Mouse (Mus musculus) liver, embryonic 12.5 days (tissue): ENCODE data around the gene Zeb2. TPM values are rescaled to one million over a fixed set of nuclear protein-coding genes. Genes with fewer than 3 reads are reported as not detected.

ENCODE experiments used
- ATAC-seq: fragments of 200-750 bp; cut with Nextera tagmentation; 2 replicates; pipeline ENCODE4 v1.8.0; 2017; ENCODE audit warnings: moderate number of reproducible peaks, mild to moderate bottlenecking, moderate library complexity
- H3K27ac ChIP-seq: fragments of 300-500 bp; sonication (generic); 2 replicates; pipeline ENCODE4 v1.5.1; 2016; ENCODE audit warnings: mild to moderate bottlenecking
- H3K27me3 ChIP-seq: fragments of 300-500 bp; sonication (generic); replicated peaks from 2 replicates; pipeline ENCODE4 v1.6.1; 2016; ENCODE audit warnings: mild to moderate bottlenecking, moderate library complexity
- H3K36me3 ChIP-seq: fragments of 300-500 bp; sonication (generic); 2 replicates; pipeline ENCODE4 v1.6.1; 2016; ENCODE audit warnings: mild to moderate bottlenecking, moderate library complexity
- H3K4me1 ChIP-seq: fragments of 300-500 bp; sonication (generic); 2 replicates; pipeline ENCODE4 v1.6.1; 2016
- H3K4me2 ChIP-seq: fragments of 300-500 bp; sonication (generic); 2 replicates; pipeline ENCODE4 v1.6.1; 2016; ENCODE audit warnings: mild to moderate bottlenecking, moderate library complexity
- H3K4me3 ChIP-seq: fragments of 300-500 bp; sonication (generic); 2 replicates; pipeline ENCODE4 v1.5.1; 2016; ENCODE audit warnings: mild to moderate bottlenecking, moderate library complexity
- H3K9ac ChIP-seq: fragments of 300-500 bp; sonication (generic); 2 replicates; pipeline ENCODE4 v1.6.1; 2016; ENCODE audit warnings: mild to moderate bottlenecking, moderate library complexity
- H3K9me3 ChIP-seq: fragments of 300-500 bp; sonication (generic); replicated peaks from 2 replicates; pipeline ENCODE4 v1.6.1; 2016; ENCODE audit warnings: mild to moderate bottlenecking, moderate library complexity
- WGBS: fragments of 180-500 bp; shearing (Covaris S2); methylation state at CpG from one replicate; pipeline ENCODE4 v1.1.7; 2016; ENCODE audit not compliant: insufficient replicate concordance; 5-methylcytosine and 5-hydroxymethylcytosine counted together
- polyA plus RNA-seq: library from polyadenylated mRNA; unstranded; fragments of >200 nt; fragmentation: Nextera tagmentation; extraction: Ambion mirVana; gene quantifications from 2 replicates; pipeline ENCODE4 v1.2.1, GENCODE M21; 2016

The Zeb2 gene
- polyA plus RNA-seq, 1 experiment from 2014 or later, result 22.1 TPM

DNA sequence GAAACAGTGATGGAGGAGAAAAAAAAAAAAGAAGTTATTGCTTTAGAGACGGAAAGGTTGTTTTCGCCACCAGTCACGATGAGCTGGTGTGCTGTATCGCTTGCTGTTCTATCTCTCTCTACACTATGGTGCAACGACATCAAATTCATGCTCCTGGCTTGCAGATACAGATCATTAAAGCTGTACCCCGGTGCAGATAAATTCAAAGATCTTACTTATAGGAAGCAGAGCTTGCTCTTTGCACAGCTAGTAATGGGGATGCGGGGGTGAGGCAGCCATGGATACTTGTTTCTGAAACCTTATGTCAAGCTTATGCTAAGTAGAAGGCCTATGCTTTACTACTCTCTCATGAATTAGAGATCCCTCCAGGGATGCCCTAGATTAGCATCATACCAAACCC is 23.7 kb downstream of the Zeb2 start:
- Histone ChIP-seq H3K4me3 (no peak overlapping the region), H3K27ac (no peak overlapping the region), H3K9ac (no peak overlapping the region), H3K36me3 (peaks cover 60% of the 10 kb centered on the region), H3K4me1 (peaks cover 42% of the 10 kb centered on the region), H3K9me3 (no peaks in the 10 kb centered on the region), H3K27me3 (no peaks in the 10 kb centered on the region), H3K4me2 (no peak overlapping the region)
- ATAC-seq, result no peak
- WGBS, result 87% methylated on average over 7 of the region's 7 CpGs

DNA sequence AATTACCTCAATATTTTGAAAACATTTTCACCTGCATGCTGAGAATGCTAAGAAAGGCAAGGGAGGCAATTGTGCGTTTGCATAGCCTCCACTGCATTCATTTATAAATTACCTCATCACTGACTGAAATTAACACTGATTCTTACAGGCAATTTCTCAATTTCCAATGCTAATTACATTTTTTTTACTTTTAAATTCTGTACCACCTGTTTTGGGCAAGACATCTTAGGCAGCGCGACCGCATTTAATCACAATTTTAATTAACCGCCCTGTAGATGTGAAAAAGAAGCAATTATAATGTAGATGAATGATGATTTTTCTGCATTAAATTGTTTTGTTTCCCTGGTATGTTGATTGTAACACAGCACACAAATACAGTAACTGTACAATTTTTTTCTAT is 24.5 kb downstream of the Zeb2 start:
- Histone ChIP-seq H3K4me1 (peaks cover 44% of the 10 kb centered on the region), H3K4me3 (no peak overlapping the region)

DNA sequence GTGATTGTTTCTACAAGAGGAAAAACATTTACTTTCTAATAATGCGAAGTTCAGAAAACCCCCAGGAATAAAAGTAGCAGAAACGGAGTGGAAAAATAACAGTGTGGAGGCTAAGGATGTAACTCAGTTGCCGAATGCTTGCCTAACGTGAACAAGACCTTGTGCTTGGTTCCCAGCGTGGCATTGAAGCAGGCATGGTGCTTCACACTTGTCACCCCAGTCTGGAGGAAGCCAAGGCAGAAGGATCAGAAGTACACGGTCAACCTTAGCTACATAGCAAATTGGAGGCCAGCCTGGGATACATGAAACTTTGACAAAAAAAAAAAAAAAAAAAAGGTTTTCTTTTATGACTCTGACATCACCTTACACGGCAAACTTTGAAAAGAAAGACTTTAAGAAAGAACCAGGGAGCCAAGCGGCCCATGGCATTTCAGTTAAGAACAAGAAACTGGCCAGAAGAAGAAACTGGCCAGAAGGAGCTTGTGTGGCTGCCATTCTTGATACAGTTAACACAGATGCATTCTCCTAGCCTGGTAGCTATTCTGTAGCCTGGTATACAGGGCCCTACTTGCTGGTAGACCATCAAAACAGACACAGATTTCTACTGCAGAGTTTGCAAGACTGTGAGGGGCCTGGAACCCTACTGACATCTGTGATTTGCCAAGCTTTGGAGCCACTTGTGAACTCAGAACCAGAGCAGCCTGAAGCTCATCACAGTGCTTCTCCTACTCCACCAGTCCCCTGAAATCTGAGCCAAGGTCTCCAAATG is 26.5 kb downstream of the Zeb2 start:
- Histone ChIP-seq H3K36me3 (peaks cover 58% of the 10 kb centered on the region), H3K4me3 (no peak overlapping the region), H3K4me2 (no peak overlapping the region), H3K27me3 (no peaks in the 10 kb centered on the region), H3K9me3 (no peaks in the 10 kb centered on the region), H3K4me1 (peaks cover 49% of the 10 kb centered on the region), H3K9ac (no peak overlapping the region), H3K27ac (no peak overlapping the region)
- whole genome bisulfite sequencing, result 84% methylated on average over 8 of the region's 8 CpGs
- no peak for ATAC-seq

More for the DNA sequence above, 24.5 kb downstream of the Zeb2 start:
- no peak for ATAC-seq
- 93% methylated on average over 5 of the region's 5 CpGs for WGBS
- Histone ChIP-seq H3K9me3 (no peaks in the 10 kb centered on the region), H3K9ac (no peak overlapping the region), H3K4me2 (no peak overlapping the region), H3K27me3 (no peaks in the 10 kb centered on the region), H3K27ac (no peak overlapping the region), H3K36me3 (peaks cover 62% of the 10 kb centered on the region)

DNA sequence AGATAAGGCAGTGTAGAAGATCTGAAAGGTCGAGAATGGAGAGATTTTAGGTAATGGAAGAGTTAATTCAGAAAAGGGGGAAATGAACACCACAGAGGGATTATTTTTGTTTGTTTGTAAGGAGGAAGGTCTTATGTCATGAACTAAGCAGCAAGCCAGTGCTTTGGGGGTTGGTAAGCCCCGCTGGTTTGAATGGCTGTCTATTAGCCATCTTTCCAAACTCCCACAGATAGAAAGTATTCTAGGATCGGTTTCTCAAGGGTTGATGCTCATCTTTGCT is 28.0 kb downstream of the Zeb2 start:
- ATAC-seq, result no peak
- Histone ChIP-seq H3K4me2 (no peak overlapping the region), H3K4me1 (peaks cover 50% of the 10 kb centered on the region), H3K9me3 (no peaks in the 10 kb centered on the region), H3K4me3 (no peak overlapping the region), H3K27ac (no peak overlapping the region), H3K27me3 (no peaks in the 10 kb centered on the region), H3K9ac (no peak overlapping the region), H3K36me3 (peaks cover 49% of the 10 kb centered on the region)
- WGBS, result 54% methylated on average over 3 of the region's 3 CpGs

DNA sequence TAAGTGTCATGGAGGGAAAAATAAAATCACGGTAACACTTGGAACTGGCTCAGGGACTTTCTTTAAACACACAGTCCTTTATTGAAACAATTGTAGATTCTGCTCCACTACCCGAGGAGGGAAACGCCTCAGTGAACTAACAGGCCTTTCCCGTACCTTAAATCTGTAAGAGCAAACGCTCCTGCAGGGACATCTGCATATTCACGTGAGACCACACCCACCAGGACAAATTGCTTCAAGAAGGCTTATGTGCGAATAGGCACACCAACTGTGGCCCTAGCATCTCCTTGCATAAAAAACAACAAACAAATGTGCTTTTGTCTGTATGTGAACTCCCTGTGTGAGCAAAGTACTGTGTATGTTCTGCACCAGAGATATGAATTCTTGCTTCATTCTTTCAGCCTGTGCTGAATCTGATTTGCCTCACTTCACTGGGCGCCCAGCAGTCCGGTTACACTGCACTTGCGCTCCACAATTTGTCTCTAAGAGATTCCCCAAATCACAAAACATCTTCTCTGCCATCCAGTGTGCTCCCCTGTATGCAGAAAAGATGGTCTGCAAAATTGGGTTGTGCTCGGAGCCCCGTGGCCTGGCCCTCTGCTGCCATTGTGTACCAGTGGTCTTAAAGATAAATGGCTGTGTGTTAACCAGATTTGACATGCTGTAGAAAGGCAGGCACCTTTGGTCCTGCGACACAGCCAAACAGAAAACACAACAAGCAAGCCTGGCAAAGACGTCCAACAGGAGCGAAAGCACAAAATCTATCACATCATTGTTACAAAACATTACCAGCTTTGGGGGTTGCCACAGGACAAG is 28.6 kb downstream of the Zeb2 start:
- Histone ChIP-seq H3K4me1 (peaks cover 52% of the 10 kb centered on the region), H3K4me3 (no peak overlapping the region), H3K9ac (no peak overlapping the region), H3K27me3 (no peaks in the 10 kb centered on the region), H3K4me2 (no peak overlapping the region), H3K36me3 (peaks cover 46% of the 10 kb centered on the region), H3K27ac (no peak overlapping the region), H3K9me3 (no peaks in the 10 kb centered on the region)
- 66% methylated on average over 15 of the region's 15 CpGs for WGBS
- ATAC-seq, result no peak

DNA sequence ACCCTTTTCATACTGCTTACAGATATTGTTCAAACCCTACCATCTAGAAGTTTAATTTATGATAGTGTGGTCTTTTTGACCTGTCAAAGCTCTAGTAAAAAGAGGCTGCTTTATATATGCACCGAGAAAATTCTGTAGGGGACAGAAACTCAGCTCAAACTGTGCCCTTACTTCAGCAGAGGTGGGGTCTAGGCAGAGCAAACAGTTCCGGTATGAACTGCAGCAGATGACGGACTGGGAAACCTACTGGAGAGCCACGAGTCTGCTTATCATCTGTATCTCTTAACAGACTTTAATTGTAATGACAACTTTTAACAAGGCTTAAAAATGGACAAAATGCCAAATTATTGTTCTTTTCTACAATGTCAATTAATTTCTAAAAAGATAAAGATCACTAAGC is 30.0 kb downstream of the Zeb2 start:
- peaks cover 46% of the 10 kb centered on the region for H3K36me3 ChIP-seq
- no peak overlapping the region for H3K4me3 ChIP-seq
- H3K4me2 ChIP-seq, result no peak overlapping the region
- no peak overlapping the region for H3K27ac ChIP-seq
- no peak for ATAC-seq
- H3K4me1 ChIP-seq, result peaks cover 54% of the 10 kb centered on the region
- 37% methylated on average over 4 of the region's 4 CpGs for WGBS
- H3K9ac ChIP-seq, result no peak overlapping the region
- H3K27me3 ChIP-seq, result no peaks in the 10 kb centered on the region
- no peaks in the 10 kb centered on the region for H3K9me3 ChIP-seq

DNA sequence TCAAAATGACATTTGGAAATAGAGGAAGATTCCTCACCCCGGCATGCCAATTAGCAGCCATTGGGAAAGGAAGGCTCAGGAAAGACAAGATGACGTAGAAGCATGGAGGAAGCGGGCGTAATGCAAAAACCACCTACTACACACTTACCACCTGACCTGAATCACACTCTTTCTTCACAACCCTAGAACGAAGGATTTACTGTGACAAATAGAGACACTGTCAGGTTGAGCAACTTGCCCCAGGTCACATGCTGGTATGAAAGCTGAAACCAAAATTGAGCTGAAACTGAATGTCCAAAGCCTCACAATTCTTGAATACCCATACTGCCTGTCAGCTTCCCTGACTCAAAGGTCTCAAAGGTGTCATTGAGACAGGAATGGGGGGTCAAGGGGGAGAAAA is 31.5 kb downstream of the Zeb2 start:
- Histone ChIP-seq H3K9ac (no peak overlapping the region), H3K4me1 (peaks cover 67% of the 10 kb centered on the region), H3K4me2 (no peak overlapping the region), H3K9me3 (no peaks in the 10 kb centered on the region), H3K27ac (no peak overlapping the region), H3K4me3 (no peak overlapping the region), H3K36me3 (peaks cover 36% of the 10 kb centered on the region), H3K27me3 (no peaks in the 10 kb centered on the region)
- ATAC-seq, result no peak
- 87% methylated on average over 5 of the region's 5 CpGs for WGBS

DNA sequence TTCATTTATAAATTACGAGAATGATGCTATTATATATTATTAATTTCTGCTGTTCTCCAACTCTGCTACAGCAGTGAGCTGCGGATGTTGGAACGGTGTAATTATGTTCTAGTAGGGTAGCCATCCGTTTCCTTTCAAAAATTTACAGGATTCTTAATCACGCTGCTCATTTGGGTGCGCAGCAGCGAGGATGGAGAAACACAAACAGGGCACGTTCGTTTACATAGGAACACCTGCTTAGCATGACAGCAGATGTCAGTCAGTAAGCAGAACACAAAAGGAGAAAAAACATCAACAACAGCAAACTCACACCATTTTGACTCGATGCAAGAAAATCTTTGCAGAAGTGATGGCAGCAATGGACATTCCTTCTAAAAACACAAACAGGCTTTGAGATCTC is 34.2 kb downstream of the Zeb2 start:
- no peak overlapping the region for H3K27ac ChIP-seq
- no peak overlapping the region for H3K9ac ChIP-seq
- no peak overlapping the region for H3K4me2 ChIP-seq
- no peaks in the 10 kb centered on the region for H3K9me3 ChIP-seq
- peaks cover 65% of the 10 kb centered on the region for H3K4me1 ChIP-seq
- H3K27me3 ChIP-seq, result no peaks in the 10 kb centered on the region
- H3K36me3 ChIP-seq, result peaks cover 24% of the 10 kb centered on the region
- no peak for ATAC-seq
- H3K4me3 ChIP-seq, result no peak overlapping the region
- WGBS, result 83% methylated on average over 10 of the region's 10 CpGs

DNA sequence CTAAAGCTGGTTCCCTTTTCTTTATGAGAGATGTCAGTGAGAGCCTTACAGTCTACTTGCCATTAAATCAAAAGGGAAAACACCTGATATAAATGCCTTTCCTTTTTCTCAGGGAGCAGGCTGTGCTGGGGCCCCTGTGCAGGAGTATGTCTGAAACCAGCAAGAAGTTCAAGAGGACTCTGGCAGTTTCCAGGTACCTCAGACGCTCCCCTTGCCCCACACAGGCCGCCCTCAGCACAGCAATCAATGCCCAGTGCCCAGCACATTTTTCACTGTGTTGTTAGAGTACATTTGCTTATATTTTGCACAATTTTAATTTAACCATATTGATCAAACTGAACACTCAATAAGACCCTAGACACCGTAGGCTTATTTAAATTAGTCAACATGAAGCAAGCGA is 35.6 kb downstream of the Zeb2 start:
- WGBS, result 79% methylated on average over 4 of the region's 4 CpGs
- no peak overlapping the region for H3K9ac ChIP-seq
- peaks cover 66% of the 10 kb centered on the region for H3K4me1 ChIP-seq
- no peak overlapping the region for H3K4me2 ChIP-seq
- no peak overlapping the region for H3K27ac ChIP-seq
- no peak for ATAC-seq
- no peaks in the 10 kb centered on the region for H3K9me3 ChIP-seq
- H3K4me3 ChIP-seq, result no peak overlapping the region
- no peaks in the 10 kb centered on the region for H3K27me3 ChIP-seq
- H3K36me3 ChIP-seq, result peaks cover 30% of the 10 kb centered on the region

DNA sequence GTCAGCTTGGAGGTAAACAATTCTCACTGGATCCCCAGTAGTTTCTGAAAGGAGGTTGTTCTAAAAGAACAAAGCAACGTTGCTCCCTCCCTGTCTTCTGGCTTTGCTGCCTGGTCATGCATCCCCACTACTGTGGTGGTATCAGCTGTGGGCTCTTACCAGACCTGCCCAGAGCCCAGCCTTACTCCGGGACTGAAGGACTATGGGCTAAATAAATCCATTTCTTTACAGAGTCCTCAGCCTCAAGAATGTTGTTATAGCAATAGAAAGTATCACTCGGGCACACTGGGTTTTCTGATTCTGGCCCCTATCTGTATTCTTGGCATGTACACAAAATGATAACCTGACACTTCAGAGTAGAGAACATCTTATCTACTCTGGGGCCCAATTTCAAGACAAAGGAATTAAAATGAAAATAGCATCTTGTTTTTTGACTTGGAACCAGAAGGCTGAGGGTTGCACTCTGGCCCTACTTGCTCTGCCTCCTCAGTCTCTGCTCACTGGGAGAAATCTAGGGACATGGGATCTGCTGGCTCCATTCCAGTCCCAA is 39.2 kb downstream of the Zeb2 start:
- peak; percentile 80 for ATAC-seq
- peaks cover 53% of the 10 kb centered on the region for H3K4me1 ChIP-seq
- no peaks in the 10 kb centered on the region for H3K27me3 ChIP-seq
- peak overlapping the region; percentile 72 for H3K27ac ChIP-seq
- peak overlapping the region; percentile 52 for H3K4me2 ChIP-seq
- H3K9ac ChIP-seq, result no peak overlapping the region
- no peak overlapping the region for H3K4me3 ChIP-seq
- H3K36me3 ChIP-seq, result peaks cover 34% of the 10 kb centered on the region
- H3K9me3 ChIP-seq, result no peaks in the 10 kb centered on the region
- 20% methylated on average over 3 of the region's 3 CpGs for WGBS

DNA sequence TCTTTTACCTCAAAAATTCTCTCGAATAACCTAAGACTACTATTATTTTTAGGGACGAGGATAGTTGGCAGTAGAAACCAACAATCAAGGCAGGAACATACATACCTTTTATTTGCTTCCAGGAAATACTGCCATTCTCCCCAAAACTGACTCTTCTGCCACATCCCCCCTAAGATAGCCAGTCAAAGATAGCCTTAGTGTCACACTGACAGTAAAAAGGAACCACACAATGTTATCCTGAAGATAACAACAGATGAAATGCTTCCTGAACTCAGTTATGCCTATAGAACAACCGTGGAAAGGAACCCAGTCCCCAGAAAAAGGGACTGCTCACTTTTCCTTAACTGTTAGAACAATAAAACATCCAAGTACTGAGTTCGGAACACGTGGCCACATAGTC is 39.8 kb downstream of the Zeb2 start:
- Histone ChIP-seq H3K4me1 (peaks cover 50% of the 10 kb centered on the region), H3K27me3 (no peaks in the 10 kb centered on the region), H3K9me3 (no peaks in the 10 kb centered on the region), H3K27ac (peak overlapping the region; percentile 72), H3K9ac (no peak overlapping the region), H3K36me3 (peaks cover 32% of the 10 kb centered on the region), H3K4me2 (peak overlapping the region; percentile 52), H3K4me3 (no peak overlapping the region)
- 53% methylated on average over 5 of the region's 5 CpGs for WGBS
- no peak for ATAC-seq

DNA sequence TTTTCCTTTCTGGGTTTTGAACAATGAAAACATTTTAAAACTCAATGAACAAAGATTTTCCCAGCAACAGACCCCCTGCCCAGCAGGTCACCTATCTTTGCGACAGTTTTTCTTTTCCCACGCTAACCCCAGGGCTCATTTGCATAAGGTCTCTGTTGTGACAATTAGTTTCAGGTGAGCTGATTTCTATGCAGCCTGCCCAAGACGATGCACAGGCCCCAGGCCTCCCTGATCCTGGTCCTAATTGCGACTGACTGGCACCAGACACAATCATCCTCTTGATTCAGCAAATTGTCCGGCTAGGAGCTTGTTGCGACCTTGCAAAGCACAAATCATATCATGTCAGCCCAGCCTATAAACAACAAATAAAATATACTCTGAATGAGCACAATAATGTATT is 44.2 kb downstream of the Zeb2 start:
- no peaks in the 10 kb centered on the region for H3K27me3 ChIP-seq
- no peaks in the 10 kb centered on the region for H3K9me3 ChIP-seq
- no peak overlapping the region for H3K4me3 ChIP-seq
- peaks cover 38% of the 10 kb centered on the region for H3K36me3 ChIP-seq
- no peak overlapping the region for H3K9ac ChIP-seq
- H3K4me2 ChIP-seq, result no peak overlapping the region
- no peak overlapping the region for H3K27ac ChIP-seq
- H3K4me1 ChIP-seq, result peaks cover 49% of the 10 kb centered on the region
- WGBS, result 74% methylated on average over 6 of the region's 6 CpGs
- ATAC-seq, result no peak
